Mouse (Mus musculus) bone marrow macrophage, adult 2 months (primary cell): ENCODE measurements at regions not wholly inside any gene's neighbourhood (a gene's known extent, or its start where the extent isn't known, plus 50 kb on each side); places are given as distances from the start of the nearest gene placed in this dataset.

Source experiments
- H3K27ac ChIP-seq: 2 replicates; pipeline ENCODE4 v1.5.1; 2012; ENCODE audit warnings: low read depth, low read length; ENCODE audit not compliant: insufficient read depth
- H3K4me1 ChIP-seq: 2 replicates; pipeline ENCODE4 v1.6.1; 2012; ENCODE audit warnings: low read length; ENCODE audit not compliant: control insufficient read depth, insufficient read depth
- H3K4me3 ChIP-seq: 2 replicates; pipeline ENCODE4 v1.5.1; 2012; ENCODE audit warnings: mild to moderate bottlenecking, low read length, moderate library complexity; ENCODE audit not compliant: insufficient read depth
- CTCF ChIP-seq: IDR thresholded peaks from 2 replicates; pipeline ENCODE4 v1.5.1; 2012; ENCODE audit warnings: low read depth, mild to moderate bottlenecking, low read length, moderate library complexity
- POLR2A ChIP-seq: IDR thresholded peaks from 2 replicates; pipeline ENCODE4 v1.6.1; 2012; ENCODE audit warnings: mild to moderate bottlenecking, low read depth, low read length, borderline replicate concordance

DNA sequence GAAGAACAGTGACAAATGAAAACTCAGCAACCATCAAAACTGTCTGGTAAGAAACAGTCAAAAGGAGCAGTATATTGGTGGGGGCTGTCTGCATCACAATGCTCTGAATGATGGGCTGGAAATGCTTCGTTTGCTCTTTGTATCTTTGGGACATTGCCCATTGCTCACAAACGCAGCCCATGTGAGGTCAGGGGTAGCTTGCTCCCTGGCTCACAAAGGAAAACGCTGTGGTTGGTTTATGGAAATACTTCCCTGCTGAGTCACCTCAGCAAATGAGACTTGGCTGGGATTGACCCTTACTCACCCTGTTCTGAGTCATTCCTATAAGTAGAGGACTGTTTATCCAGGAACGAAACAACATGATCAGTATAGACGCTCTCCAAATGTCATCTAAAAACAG, 264.0 kb upstream of the Cdyl start:
- Histone ChIP-seq H3K4me3 (no peak overlapping the region; the same call in 1 of the 2 replicates), H3K4me1 (peaks cover 16% of the 10 kb centered on the region), H3K27ac (no peak overlapping the region)
- TF ChIP-seq POLR2A (no peak), CTCF (no peak)

DNA sequence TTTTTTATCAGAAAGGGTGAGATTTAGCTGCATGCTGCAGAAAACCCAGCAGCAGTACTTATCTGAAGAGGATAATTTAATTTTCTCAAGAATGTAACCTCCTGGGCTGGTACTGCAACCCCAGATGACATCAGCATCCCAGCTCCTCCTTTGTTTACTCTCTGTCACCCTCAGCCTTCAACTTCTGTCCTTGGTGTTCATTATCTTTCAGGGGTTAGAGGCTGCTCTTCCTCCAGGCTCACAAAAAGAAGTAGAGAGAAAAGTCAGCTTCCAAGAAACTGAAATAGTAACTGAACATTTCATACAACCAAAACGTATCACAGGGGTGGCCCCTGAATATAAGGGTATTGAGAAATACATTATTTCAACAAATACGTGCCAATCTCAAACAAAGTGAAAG, 262.5 kb upstream of the Cdyl start:
- H3K4me1 ChIP-seq: peaks cover 19% of the 10 kb centered on the region
- H3K4me3 ChIP-seq: no peak overlapping the region
- TF ChIP-seq POLR2A (no peak), CTCF (no peak)
- no peak overlapping the region for H3K27ac ChIP-seq

DNA sequence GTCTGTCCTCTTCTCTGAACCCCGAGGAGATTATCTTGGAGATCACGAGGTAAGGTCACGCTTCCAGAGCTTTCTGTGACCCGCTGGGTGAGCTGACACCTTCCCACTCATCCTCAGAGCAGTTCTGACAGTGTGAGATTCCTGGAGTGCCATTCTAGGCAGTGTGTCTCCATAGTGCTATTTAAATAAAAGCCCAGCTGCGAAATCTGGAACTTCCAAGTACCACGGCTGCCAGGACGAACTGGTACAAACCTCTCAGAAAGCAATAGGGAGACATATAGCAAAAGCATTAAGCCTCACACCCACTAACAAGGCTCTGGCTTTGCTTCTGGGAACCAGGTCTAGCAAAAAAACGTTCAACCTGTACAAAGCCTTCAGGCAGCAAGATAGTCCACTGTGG, 261.4 kb upstream of the Cdyl start:
- H3K4me1 ChIP-seq: peaks cover 22% of the 10 kb centered on the region
- TF ChIP-seq CTCF (no peak), POLR2A (no peak)
- no peak overlapping the region for H3K27ac ChIP-seq
- H3K4me3 ChIP-seq: no peak overlapping the region

DNA sequence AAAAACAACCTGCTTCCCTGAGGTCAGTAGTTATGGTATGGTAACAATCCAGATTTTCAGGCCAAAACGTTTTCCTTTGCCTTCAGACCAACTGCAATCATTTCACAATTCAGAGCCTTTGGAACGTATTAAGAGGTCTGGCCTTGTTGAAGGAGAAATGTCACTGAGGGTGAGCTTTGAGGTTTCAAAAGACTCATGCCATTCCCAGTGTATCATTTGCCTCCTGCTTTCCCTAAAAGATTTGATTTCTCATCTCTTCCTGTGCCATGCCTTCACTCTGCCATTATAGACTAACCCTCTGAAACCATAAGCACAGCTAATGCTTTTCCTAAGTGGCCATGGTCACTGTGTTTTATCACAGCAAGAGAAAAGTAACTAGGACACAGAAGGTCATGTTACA, 256.8 kb upstream of the Cdyl start:
- Histone ChIP-seq H3K4me1 (peaks cover 11% of the 10 kb centered on the region), H3K27ac (no peak overlapping the region)
- TF ChIP-seq POLR2A (no peak), CTCF (no peak)

DNA sequence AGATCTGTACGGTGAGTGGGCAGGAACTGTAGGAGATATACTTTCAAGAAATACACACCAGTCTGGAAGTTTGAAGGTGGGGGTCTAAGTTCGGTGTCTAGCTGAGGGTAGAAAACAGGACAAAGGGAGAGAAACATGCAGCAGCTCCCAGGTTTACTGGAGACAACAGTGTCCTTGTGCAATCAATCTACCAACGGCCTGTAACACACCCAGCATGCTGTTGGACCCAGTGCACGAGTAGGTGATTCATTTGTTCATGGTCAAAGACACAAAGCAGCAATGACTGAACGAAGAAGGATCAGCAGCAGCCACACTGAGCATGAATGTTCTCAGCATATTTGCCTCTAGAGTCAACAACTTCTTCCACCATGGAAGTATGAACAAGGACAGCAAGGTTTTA, 255.2 kb upstream of the Cdyl start:
- TF ChIP-seq POLR2A (no peak), CTCF (no peak)
- peaks cover 11% of the 10 kb centered on the region for H3K4me1 ChIP-seq
- no peak overlapping the region for H3K27ac ChIP-seq
- no peak overlapping the region for H3K4me3 ChIP-seq

More for the DNA sequence above, 256.8 kb upstream of the Cdyl start:
- H3K4me3 ChIP-seq: no peak overlapping the region

DNA sequence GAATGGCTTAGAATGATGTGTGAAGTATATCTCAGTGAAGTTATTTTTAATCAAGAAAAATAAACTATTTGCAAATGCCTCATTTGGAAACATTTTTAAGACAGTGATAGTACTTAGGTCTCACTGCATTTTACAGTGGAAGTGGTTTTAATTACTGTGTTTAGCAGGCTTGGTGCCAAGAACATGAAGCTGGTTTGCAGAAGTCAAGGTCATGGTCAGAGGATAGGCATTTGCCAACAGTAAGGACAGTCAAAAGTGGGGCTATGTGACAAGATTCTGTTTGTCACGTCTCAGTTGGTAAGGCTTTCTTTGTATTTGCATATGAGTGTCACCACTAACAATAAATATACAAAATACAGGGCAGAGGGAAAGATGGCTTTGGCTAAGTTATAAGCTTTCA, 254.2 kb upstream of the Cdyl start:
- Histone ChIP-seq H3K4me3 (no peak overlapping the region), H3K27ac (no peak overlapping the region), H3K4me1 (peaks cover 11% of the 10 kb centered on the region)
- TF ChIP-seq CTCF (no peak), POLR2A (no peak)

DNA sequence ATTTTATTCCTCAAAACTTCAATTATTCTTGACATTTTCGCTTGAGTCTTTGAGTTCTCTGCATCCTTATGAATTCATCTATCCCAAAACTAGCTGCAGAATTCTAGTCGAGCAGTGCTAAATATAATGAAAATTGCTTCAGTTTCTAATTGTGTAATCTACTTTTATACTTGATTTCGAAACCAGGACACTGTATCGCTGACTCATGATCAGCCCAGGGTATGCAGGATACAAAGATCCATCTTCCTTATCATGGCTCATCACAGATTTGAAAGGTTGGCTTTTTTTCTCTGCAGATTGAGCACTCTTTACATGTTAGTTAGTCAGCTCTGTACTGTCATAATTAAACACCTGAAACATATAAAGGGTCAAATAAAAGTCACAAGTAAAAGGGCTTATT, 242.1 kb upstream of the Cdyl start:
- peaks cover 4% of the 10 kb centered on the region for H3K4me1 ChIP-seq
- no peak overlapping the region for H3K27ac ChIP-seq
- TF ChIP-seq CTCF: no peak
- TF ChIP-seq POLR2A: no peak
- H3K4me3 ChIP-seq: no peak overlapping the region

DNA sequence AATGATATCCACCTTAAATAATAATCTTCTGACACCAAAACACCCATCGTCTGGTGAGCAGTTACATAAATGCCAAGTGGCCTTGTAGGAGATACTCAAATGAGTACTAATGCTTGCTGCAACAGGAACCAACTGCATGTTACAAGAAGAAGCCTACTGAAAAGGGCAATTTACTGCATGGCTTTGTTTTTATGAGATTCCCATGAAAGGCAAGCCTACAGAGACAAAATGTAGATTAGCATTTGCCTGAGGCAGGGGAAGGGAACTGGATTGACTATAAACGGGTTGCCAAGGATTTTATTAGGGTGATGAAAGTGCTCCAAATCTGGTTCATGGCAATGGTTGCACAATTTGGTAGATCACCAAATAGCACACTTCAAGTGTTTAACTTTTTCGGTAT, 239.6 kb upstream of the Cdyl start:
- H3K4me3 ChIP-seq: no peak overlapping the region
- peaks cover 4% of the 10 kb centered on the region for H3K4me1 ChIP-seq
- H3K27ac ChIP-seq: no peak overlapping the region
- no peak for TF ChIP-seq CTCF
- no peak for TF ChIP-seq POLR2A

DNA sequence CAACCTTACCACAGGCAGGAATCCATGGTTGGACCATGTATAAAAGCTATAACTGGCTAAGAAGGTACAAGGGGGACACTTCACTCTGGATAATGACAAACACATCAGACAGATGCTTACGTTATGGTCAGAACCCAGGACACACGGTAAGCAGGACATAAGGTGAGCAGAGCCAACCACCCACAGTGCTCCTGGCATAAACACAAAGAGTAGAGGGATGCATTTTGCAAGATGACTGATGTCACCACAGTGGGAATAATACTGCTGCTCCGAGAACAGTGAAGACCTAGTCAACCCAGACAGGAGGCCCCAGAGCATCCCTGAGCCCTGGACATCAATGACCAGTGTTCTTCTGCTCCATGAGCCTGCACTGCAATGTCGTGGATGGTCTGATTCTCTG, 233.6 kb upstream of the Cdyl start:
- TF ChIP-seq CTCF: no peak
- TF ChIP-seq POLR2A: no peak

DNA sequence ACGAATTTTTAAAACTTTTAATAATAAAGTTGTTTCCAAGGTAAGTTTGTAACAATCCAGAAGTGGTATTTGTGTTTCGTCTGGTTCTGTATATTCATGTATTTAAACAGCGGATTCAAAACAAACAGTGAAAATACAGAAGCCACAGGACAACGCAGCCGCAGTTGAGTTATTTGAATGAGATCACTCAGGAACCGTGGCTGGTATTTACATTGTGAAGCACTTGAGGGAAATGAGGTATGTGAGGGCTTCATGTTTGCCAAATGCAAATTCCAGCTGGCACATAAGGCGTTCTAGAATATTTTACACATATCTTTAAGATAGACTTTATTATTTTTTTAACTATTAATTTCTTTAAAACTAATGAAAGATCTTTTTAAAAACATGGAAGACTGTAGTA, 224.5 kb upstream of the Cdyl start:
- no peak overlapping the region for H3K4me3 ChIP-seq

More for the DNA sequence above, 233.6 kb upstream of the Cdyl start:
- no peak overlapping the region for H3K27ac ChIP-seq
- no peak overlapping the region for H3K4me3 ChIP-seq
- H3K4me1 ChIP-seq: no peaks in the 10 kb centered on the region

DNA sequence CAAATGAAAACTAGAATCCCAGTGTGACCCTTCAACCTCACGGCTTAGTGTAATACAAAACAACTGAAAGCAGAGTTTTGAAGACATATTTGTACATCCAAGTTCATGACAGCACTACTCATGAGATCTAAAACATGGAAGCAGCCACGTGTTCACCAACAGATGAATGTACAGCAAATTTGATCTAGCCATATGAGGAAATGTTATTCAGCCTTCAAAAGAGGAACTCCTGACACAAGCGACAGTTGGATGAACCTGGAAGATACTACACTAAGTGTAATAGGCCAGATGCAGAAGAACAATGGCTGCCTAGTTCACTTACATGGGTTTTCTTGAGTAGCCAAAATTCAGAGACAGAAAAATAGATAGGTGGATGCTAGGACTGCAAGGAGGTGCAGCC, 212.0 kb upstream of the Cdyl start:
- H3K27ac ChIP-seq: no peak overlapping the region
- TF ChIP-seq POLR2A (no peak), CTCF (no peak)
- H3K4me3 ChIP-seq: no peak overlapping the region
- peaks cover 10% of the 10 kb centered on the region for H3K4me1 ChIP-seq

More for the DNA sequence above, 224.5 kb upstream of the Cdyl start:
- TF ChIP-seq POLR2A: no peak
- no peak for TF ChIP-seq CTCF
- H3K27ac ChIP-seq: no peak overlapping the region
- H3K4me1 ChIP-seq: peaks cover 3% of the 10 kb centered on the region

DNA sequence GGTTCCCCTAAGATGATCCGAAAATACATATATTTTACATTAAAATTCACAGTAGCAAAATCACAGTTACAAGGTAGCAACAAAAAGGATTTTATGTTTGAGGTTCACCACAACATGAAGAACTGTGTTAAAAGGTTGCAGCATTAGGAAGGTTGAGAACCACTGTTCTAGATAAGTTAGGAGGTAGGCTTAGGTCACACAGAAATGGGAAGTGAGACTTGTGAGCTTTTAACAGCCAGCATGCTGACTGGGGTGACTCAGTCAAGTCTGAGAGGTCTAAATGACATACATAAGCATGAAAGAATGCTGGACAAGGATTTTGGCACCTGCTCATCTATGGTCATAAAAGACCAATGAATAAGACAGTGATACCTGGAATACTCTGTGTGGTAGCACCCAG, 207.2 kb upstream of the Cdyl start:
- TF ChIP-seq POLR2A (no peak), CTCF (no peak)
- Histone ChIP-seq H3K4me1 (peaks cover 22% of the 10 kb centered on the region), H3K4me3 (no peak overlapping the region), H3K27ac (no peak overlapping the region)
